Mouse (Mus musculus): ENCODE measurements around the gene Rabgef1.

GRCm38 (mm10) chr5:130154286-130154685 lies 17.3 kb upstream of the Rabgef1 start:
- no peak for TF ChIP-seq CTCF (conservative IDR thresholded peaks at IDR 0.05; ENCODE audit: low read length)
- TF ChIP-seq POU5F1 (IDR thresholded peaks at IDR 0.05; ENCODE audit: borderline replicate concordance, low read length) = no peak
- no peak for TF ChIP-seq NANOG (IDR thresholded peaks at IDR 0.05; ENCODE audit: borderline replicate concordance, low read length)
